Mouse (Mus musculus) midbrain, embryonic 15.5 days (tissue): ENCODE data around the gene Mycbpap. TPM values are rescaled to one million over a fixed set of nuclear protein-coding genes. Genes with fewer than 3 reads are reported as not detected.

Source experiments
- ATAC-seq: fragments of 200-750 bp; cut with Nextera tagmentation; replicated peaks from 2 replicates; pipeline ENCODE4 v1.8.0; 2017; ENCODE audit warnings: moderate TSS enrichment
- H3K27ac ChIP-seq: fragments of 300-500 bp; sonication (generic); 2 replicates; pipeline ENCODE4 v1.5.1; 2015; ENCODE audit warnings: mild to moderate bottlenecking, inconsistent platforms
- H3K27me3 ChIP-seq: fragments of 300-500 bp; sonication (generic); replicated peaks from 2 replicates; pipeline ENCODE4 v1.6.1; 2015; ENCODE audit warnings: inconsistent platforms
- H3K36me3 ChIP-seq: fragments of 300-500 bp; sonication (generic); replicated peaks from 2 replicates; pipeline ENCODE4 v1.6.1; 2015; ENCODE audit warnings: inconsistent platforms
- H3K4me1 ChIP-seq: fragments of 300-500 bp; sonication (generic); 2 replicates; pipeline ENCODE4 v1.6.1; 2015; ENCODE audit warnings: inconsistent platforms
- H3K4me2 ChIP-seq: fragments of 300-500 bp; sonication (generic); 2 replicates; pipeline ENCODE4 v1.6.1; 2015; ENCODE audit warnings: inconsistent platforms, mild to moderate bottlenecking, moderate library complexity
- H3K4me3 ChIP-seq: fragments of 300-500 bp; sonication (generic); 2 replicates; pipeline ENCODE4 v1.5.1; 2015; ENCODE audit warnings: mild to moderate bottlenecking, inconsistent platforms
- H3K9ac ChIP-seq: fragments of 300-500 bp; sonication (generic); 2 replicates; pipeline ENCODE4 v1.6.1; 2015; ENCODE audit warnings: mild to moderate bottlenecking, inconsistent platforms
- H3K9me3 ChIP-seq: fragments of 300-500 bp; sonication (generic); 2 replicates; pipeline ENCODE4 v1.6.1; 2016; ENCODE audit warnings: inconsistent platforms
- WGBS: fragments of 180-500 bp; shearing (Covaris S2); methylation state at CpG from one replicate; pipeline ENCODE4 v1.1.7; 2015; ENCODE audit warnings: mixed read lengths; 5-methylcytosine and 5-hydroxymethylcytosine counted together
- polyA plus RNA-seq: library from polyadenylated mRNA; unstranded; fragments of >200 nt; fragmentation: Nextera tagmentation; extraction: Ambion mirVana; gene quantifications from 2 replicates; pipeline ENCODE4 v1.2.1, GENCODE M21; 2015

The Mycbpap gene
- polyA plus RNA-seq, 1 experiment from 2014 or later, result 4.1 TPM

- Histone ChIP-seq H3K4me2 (peak overlapping the region; percentile 87), H3K36me3 (no peaks in the 10 kb centered on the region), H3K27me3 (no peaks in the 10 kb centered on the region), H3K4me1 (peaks cover 13% of the 10 kb centered on the region), H3K4me3 (peak overlapping the region; percentile 68), H3K27ac (peak overlapping the region; percentile 91), H3K9me3 (no peaks in the 10 kb centered on the region), H3K9ac (peak overlapping the region; percentile 68)
- peak; percentile 61 for ATAC-seq
- 12% methylated on average over 24 of the region's 24 CpGs for WGBS
These were observed 26.7 kb upstream of the Mycbpap start for GRCm38 (mm10) chr11:94548041-94548784.

GRCm38 (mm10) chr11:94547271-94547670 lies 25.7 kb upstream of the Mycbpap start:
- no peak overlapping the region for H3K4me2 ChIP-seq
- H3K9ac ChIP-seq, result no peak overlapping the region
- no peaks in the 10 kb centered on the region for H3K27me3 ChIP-seq
- no peak overlapping the region for H3K4me3 ChIP-seq
- H3K9me3 ChIP-seq, result no peaks in the 10 kb centered on the region
- H3K4me1 ChIP-seq, result peaks cover 13% of the 10 kb centered on the region
- 92% methylated on average over 6 of the region's 6 CpGs for WGBS
- no peak overlapping the region for H3K27ac ChIP-seq
- no peak for ATAC-seq
- no peaks in the 10 kb centered on the region for H3K36me3 ChIP-seq

- WGBS, result 96% methylated on average over 5 of the region's 5 CpGs
- ATAC-seq, result no peak
- H3K9ac ChIP-seq, result no peak overlapping the region
These were observed 24.8 kb upstream of the Mycbpap start for GRCm38 (mm10) chr11:94546381-94546780.

GRCm38 (mm10) chr11:94544422-94544821 lies 22.9 kb upstream of the Mycbpap start:
- no peak for ATAC-seq
- no peaks in the 10 kb centered on the region for H3K9me3 ChIP-seq
- no peaks in the 10 kb centered on the region for H3K27me3 ChIP-seq
- H3K4me3 ChIP-seq, result no peak overlapping the region
- no peak overlapping the region for H3K9ac ChIP-seq
- WGBS, result 51% methylated on average over 18 of the region's 18 CpGs
- no peak overlapping the region for H3K27ac ChIP-seq
- H3K4me2 ChIP-seq, result peak overlapping the region; percentile 11; the same call in 1 of the 2 replicates
- no peaks in the 10 kb centered on the region; the same call in 1 of the 2 replicates for H3K36me3 ChIP-seq
- peaks cover 13% of the 10 kb centered on the region for H3K4me1 ChIP-seq

More at GRCm38 (mm10) chr11:94546381-94546780, 24.8 kb upstream of the Mycbpap start:
- Histone ChIP-seq H3K9me3 (no peaks in the 10 kb centered on the region), H3K27ac (no peak overlapping the region), H3K27me3 (no peaks in the 10 kb centered on the region), H3K4me1 (peaks cover 13% of the 10 kb centered on the region), H3K4me2 (no peak overlapping the region), H3K36me3 (no peaks in the 10 kb centered on the region; the same call in 1 of the 2 replicates), H3K4me3 (no peak overlapping the region)

GRCm38 (mm10) chr11:94543932-94544331 lies 22.4 kb upstream of the Mycbpap start:
- H3K4me3 ChIP-seq, result no peak overlapping the region
- ATAC-seq, result no peak
- no peaks in the 10 kb centered on the region for H3K27me3 ChIP-seq
- no peaks in the 10 kb centered on the region; the same call in 1 of the 2 replicates for H3K36me3 ChIP-seq
- H3K4me1 ChIP-seq, result peaks cover 13% of the 10 kb centered on the region
- 33% methylated on average over 9 of the region's 9 CpGs for WGBS
- H3K27ac ChIP-seq, result no peak overlapping the region
- peak overlapping the region; percentile 11; the same call in 1 of the 2 replicates for H3K4me2 ChIP-seq
- no peak overlapping the region for H3K9ac ChIP-seq
- no peaks in the 10 kb centered on the region for H3K9me3 ChIP-seq

GRCm38 (mm10) chr11:94543344-94543743 lies 21.8 kb upstream of the Mycbpap start:
- no peak for ATAC-seq
- 82% methylated on average over 12 of the region's 12 CpGs for WGBS

GRCm38 (mm10) chr11:94542400-94542799 lies 20.9 kb upstream of the Mycbpap start:
- ATAC-seq, result no peak
- no peaks in the 10 kb centered on the region for H3K27me3 ChIP-seq
- no peak overlapping the region for H3K4me2 ChIP-seq
- no peak overlapping the region for H3K27ac ChIP-seq
- H3K36me3 ChIP-seq, result no peaks in the 10 kb centered on the region; the same call in 1 of the 2 replicates
- no peak overlapping the region for H3K4me3 ChIP-seq
- WGBS, result 86% methylated on average over 4 of the region's 4 CpGs
- H3K9me3 ChIP-seq, result no peaks in the 10 kb centered on the region
- no peak overlapping the region for H3K9ac ChIP-seq
- H3K4me1 ChIP-seq, result peaks cover 7% of the 10 kb centered on the region; the same call in 1 of the 2 replicates

More at GRCm38 (mm10) chr11:94543344-94543743, 21.8 kb upstream of the Mycbpap start:
- H3K36me3 ChIP-seq, result no peaks in the 10 kb centered on the region; the same call in 1 of the 2 replicates
- no peak overlapping the region for H3K4me2 ChIP-seq
- H3K27me3 ChIP-seq, result no peaks in the 10 kb centered on the region
- no peak overlapping the region for H3K9ac ChIP-seq
- H3K27ac ChIP-seq, result no peak overlapping the region
- H3K4me3 ChIP-seq, result no peak overlapping the region
- no peaks in the 10 kb centered on the region for H3K9me3 ChIP-seq
- peaks cover 12% of the 10 kb centered on the region for H3K4me1 ChIP-seq

- WGBS, result 79% methylated on average over 7 of the region's 7 CpGs
- Histone ChIP-seq H3K27me3 (no peaks in the 10 kb centered on the region), H3K36me3 (no peaks in the 10 kb centered on the region; the same call in 1 of the 2 replicates), H3K9me3 (no peaks in the 10 kb centered on the region), H3K27ac (no peak overlapping the region), H3K4me3 (no peak overlapping the region), H3K9ac (no peak overlapping the region), H3K4me2 (no peak overlapping the region), H3K4me1 (peaks cover 7% of the 10 kb centered on the region; the same call in 1 of the 2 replicates)
- ATAC-seq, result no peak
These were observed 18.2 kb upstream of the Mycbpap start for GRCm38 (mm10) chr11:94539761-94540160.

- no peak overlapping the region for H3K4me2 ChIP-seq
- WGBS, result 64% methylated on average over 8 of the region's 8 CpGs
- no peaks in the 10 kb centered on the region for H3K9me3 ChIP-seq
- no peak overlapping the region for H3K9ac ChIP-seq
- H3K4me1 ChIP-seq, result peaks cover 2% of the 10 kb centered on the region; the same call in 1 of the 2 replicates
- no peak overlapping the region for H3K27ac ChIP-seq
- no peak for ATAC-seq
- H3K4me3 ChIP-seq, result no peak overlapping the region
- no peaks in the 10 kb centered on the region for H3K27me3 ChIP-seq
- no peaks in the 10 kb centered on the region; the same call in 1 of the 2 replicates for H3K36me3 ChIP-seq
These were observed 17.3 kb upstream of the Mycbpap start for GRCm38 (mm10) chr11:94538733-94539292.

- Histone ChIP-seq H3K27me3 (no peaks in the 10 kb centered on the region), H3K4me1 (no peaks in the 10 kb centered on the region), H3K4me3 (no peak overlapping the region), H3K36me3 (no peaks in the 10 kb centered on the region), H3K4me2 (no peak overlapping the region), H3K27ac (no peak overlapping the region), H3K9me3 (no peaks in the 10 kb centered on the region), H3K9ac (no peak overlapping the region)
- 84% methylated on average over 8 of the region's 8 CpGs for WGBS
- no peak for ATAC-seq
These were observed 11.6 kb upstream of the Mycbpap start for GRCm38 (mm10) chr11:94533171-94533570.

GRCm38 (mm10) chr11:94528879-94529278 lies 7.3 kb upstream of the Mycbpap start:
- 0 out of 2 replicates have a peak, but pooled peaks have one; percentile 39 for ATAC-seq
- no peak overlapping the region for H3K4me2 ChIP-seq
- H3K9ac ChIP-seq, result no peak overlapping the region
- no peaks in the 10 kb centered on the region for H3K36me3 ChIP-seq
- no peaks in the 10 kb centered on the region for H3K4me1 ChIP-seq
- H3K9me3 ChIP-seq, result no peaks in the 10 kb centered on the region
- H3K4me3 ChIP-seq, result no peak overlapping the region
- H3K27me3 ChIP-seq, result no peaks in the 10 kb centered on the region
- 32% methylated on average over 3 of the region's 3 CpGs for WGBS
- H3K27ac ChIP-seq, result no peak overlapping the region

- no peaks in the 10 kb centered on the region for H3K27me3 ChIP-seq
- 53% methylated on average over 9 of the region's 9 CpGs for WGBS
- no peak for ATAC-seq
These were observed 4.8 kb upstream of the Mycbpap start for GRCm38 (mm10) chr11:94526171-94526879.

More at GRCm38 (mm10) chr11:94526171-94526879, 4.8 kb upstream of the Mycbpap start:
- Histone ChIP-seq H3K9ac (no peak overlapping the region), H3K4me3 (no peak overlapping the region), H3K9me3 (no peaks in the 10 kb centered on the region), H3K4me2 (no peak overlapping the region), H3K4me1 (0 out of 2 replicates have a peak, but pooled peaks cover 6% of the 10 kb centered on the region), H3K27ac (no peak overlapping the region), H3K36me3 (no peaks in the 10 kb centered on the region)
